Mouse (Mus musculus): ENCODE data around the gene Cct8.

DNA sequence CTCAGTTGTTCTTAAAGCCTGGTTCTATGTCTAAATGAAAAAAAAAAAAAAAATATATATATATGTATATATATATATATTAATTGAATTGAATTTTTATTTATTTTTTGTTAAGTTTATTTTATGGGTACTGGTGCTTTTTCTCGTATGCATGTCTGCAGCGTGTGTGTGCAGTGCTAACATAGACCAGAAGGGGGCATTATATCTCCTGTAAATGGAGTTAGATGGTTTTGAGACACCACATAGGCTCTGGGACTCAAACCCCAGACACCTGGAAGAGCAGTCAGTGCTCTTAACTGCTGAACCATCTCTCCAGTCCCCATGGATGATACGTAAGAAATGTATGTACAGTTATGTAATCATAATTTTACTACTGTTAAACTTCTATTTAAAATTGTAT lies 36.9 kb downstream of the Cct8 start:
- TF ChIP-seq POLR2A (IDR thresholded peaks at IDR 0.05; ENCODE audit: low read depth, low read length), result no peak
- TF ChIP-seq CTCF (IDR thresholded peaks at IDR 0.05; ENCODE audit: extremely low read depth, insufficient read depth, insufficient read length, insufficient replicate concordance), result no peak
